Mouse (Mus musculus) megakaryocyte, embryonic 14.5 days (primary cell): ENCODE results near the gene Cd44.

Source experiments
- FLI1 ChIP-seq: IDR thresholded peaks from 2 replicates; pipeline ENCODE4 v1.6.1; 2012; ENCODE audit warnings: low read length, inconsistent platforms, mixed read lengths
- GATA1 ChIP-seq: IDR thresholded peaks from 3 replicates; pipeline ENCODE4 v1.6.1; 2012; ENCODE audit warnings: mixed read lengths, low read length, inconsistent platforms, borderline replicate concordance

GRCm38 (mm10) chr2:102914675-102915074, 13.2 kb upstream of the Cd44 start:
- TF ChIP-seq GATA1 (no peak), FLI1 (no peak)
